Mouse (Mus musculus): Measurements from ENCODE around the gene Gpr12.

- TF ChIP-seq POLR2A (IDR thresholded peaks at IDR 0.05; ENCODE audit: control insufficient read depth, extremely low read depth, insufficient read depth, low read length, poor library complexity) (no peak), CTCF (IDR thresholded peaks at IDR 0.05; ENCODE audit: borderline replicate concordance, control insufficient read depth, extremely low read depth, insufficient read depth, low read length, poor library complexity) (no peak)
These were observed 22.8 kb upstream of the Gpr12 start for GRCm38 (mm10) chr5:146607816-146608215.
